Mouse (Mus musculus) ES-E14 (cell line): ENCODE data around the gene Pcbp3.

Experiments
- CHD2 ChIP-seq: IDR thresholded peaks from 2 replicates; pipeline ENCODE4 v1.6.1; 2014; ENCODE audit warnings: mild to moderate bottlenecking, low read depth, low read length, inconsistent platforms
- ZC3H11A ChIP-seq: IDR thresholded peaks from 2 replicates; pipeline ENCODE4 v1.6.1; 2012; ENCODE audit warnings: low read depth, mild to moderate bottlenecking, inconsistent platforms, low read length, borderline replicate concordance
- ZNF384 ChIP-seq: IDR thresholded peaks from 2 replicates; pipeline ENCODE4 v1.6.1; 2012; ENCODE audit warnings: low read depth, low read length, inconsistent platforms

DNA sequence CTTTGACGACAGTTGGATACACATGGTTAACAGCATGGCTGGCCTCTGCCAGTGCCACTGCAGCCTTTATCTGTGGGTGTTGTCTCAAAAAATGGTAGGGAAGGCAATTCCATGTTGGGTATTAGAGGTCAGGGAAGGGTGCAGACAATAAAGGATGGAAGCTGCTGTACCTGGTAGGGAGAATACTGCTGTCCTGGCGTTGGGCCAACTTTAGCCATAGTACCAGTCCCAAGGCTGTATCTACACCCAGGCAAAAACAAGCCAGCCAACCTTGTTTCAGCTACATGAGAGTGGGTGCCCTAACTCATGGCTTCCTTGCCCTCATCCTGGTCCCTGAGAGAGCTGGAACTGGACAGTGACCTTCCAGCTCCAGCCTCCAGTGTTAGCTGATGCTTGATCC, 103.8 kb downstream of the Pcbp3 start:
- TF ChIP-seq ZC3H11A, result no peak
- TF ChIP-seq CHD2, result no peak
- no peak for TF ChIP-seq ZNF384
